Mouse (Mus musculus): Measurements from ENCODE around the gene Cpeb4.
"Not testable (repeated sequence)": the region's sequence is repeated elsewhere in the genome, so short reads cannot be mapped to it uniquely, and the experiment has no call there.

Gene Cpeb4

DNA sequence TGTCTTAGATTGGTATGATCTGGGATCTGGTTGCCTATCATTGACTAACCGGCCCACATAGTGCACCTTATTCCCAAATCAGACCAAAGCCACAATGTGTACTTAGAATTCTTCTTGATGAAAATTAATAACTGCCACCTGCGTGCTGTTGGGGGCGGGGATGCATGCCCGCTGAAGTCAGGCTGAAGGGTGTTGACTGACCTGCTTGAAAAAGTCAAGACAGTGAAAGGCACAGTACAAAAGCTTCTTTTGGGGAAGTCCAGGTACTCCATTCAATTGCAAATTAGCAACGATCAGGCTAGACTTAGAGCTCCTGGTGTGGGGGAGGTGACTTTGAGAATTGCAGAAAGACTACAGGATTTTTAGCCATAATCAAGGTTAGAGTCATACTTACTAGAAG, 108.1 kb downstream of the Cpeb4 start:
- DNase-seq: not testable (repeated sequence)

DNA sequence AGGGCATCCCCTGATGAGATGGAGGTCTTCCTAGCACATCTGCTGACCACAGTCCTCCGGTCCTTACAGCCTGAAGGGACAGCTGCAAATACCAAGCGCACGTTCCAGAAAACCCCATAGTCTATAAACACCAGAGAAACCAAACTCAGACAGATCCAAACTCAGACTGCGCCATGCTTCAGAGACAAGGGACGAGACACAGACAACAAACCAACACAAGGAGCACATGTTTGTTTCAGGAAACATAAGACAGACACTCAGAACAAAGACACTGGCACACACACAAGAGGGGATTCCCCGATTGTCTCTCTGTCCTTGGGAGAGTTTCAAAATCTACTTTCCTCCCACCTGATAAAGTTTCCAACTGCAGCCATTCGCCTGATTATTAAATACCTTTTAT, 109.8 kb downstream of the Cpeb4 start:
- DNase-seq: no peak

DNA sequence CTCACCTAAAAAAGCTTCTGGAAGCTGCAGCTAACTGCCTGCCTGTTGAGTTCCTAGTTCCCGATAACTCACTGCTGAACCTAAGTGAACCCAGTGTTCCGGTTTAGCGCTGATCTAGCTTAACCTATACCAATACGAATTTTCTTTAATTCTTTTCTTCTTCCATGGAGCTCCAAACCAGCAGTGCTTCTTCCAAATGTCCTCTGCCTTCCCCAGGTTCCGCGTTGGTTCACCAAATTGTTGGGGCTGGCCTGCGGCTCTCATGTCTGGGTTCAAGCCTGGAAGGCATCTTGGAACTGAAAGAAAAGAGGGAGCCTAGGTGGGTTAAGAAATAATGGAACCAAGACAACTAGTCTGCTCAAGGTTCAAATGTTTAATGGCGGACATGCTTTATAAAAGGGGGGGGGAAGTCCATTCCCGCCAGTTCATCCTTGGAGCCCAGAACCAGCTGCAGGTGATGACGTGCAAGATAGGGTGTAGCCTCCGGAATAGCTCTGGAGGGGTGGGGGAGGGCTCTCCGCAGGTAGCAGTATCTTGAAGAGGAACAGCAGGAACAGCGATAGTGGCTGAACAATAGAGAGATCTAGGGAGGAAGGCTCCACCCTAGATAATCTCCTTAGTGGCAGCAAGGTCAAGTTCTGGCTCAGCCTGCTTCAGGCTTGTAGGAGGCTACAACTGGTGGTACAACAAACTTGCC, 110.4 kb downstream of the Cpeb4 start:
- DNase-seq: not testable (repeated sequence)

DNA sequence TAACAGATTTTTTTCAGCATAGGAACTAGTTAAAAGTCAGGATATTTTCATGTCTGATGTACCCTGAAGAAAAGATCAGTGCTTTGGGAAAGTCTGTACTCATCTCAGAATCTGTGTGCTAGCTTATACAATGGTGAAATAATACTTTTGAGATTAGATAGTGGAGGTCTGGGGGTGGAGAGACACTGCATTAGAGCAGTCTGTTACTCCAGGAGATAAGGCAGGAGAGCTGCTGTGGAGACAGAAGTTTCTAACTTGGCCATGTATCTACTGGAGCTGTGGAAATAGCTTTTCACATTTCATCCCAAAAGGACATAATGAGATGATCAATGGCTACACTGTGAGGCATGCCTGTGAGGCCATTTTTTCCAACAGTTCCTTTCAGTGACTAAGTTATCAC, 111.2 kb downstream of the Cpeb4 start:
- no peak for DNase-seq

GRCm38 (mm10) chr11:31984786-31985185, 112.8 kb downstream of the Cpeb4 start:
- DNase-seq: no peak

Data from lung, postnatal 14 days (tissue).